Mouse (Mus musculus) heart, postnatal 0 days (tissue): ENCODE measurements around the gene Vmn1r1. TPM values are rescaled to one million over a fixed set of nuclear protein-coding genes. Genes with fewer than 3 reads are reported as not detected.

Experiments used
- ATAC-seq: fragments of 200-750 bp; cut with Nextera tagmentation; 2 replicates; pipeline ENCODE4 v1.8.0; 2017; ENCODE audit warnings: low read depth, moderate number of reproducible peaks, moderate library complexity; ENCODE audit not compliant: insufficient read depth
- DNase-seq: peaks from one replicate; pipeline ENCODE4 v3.0.0-alpha.2; 2016; ENCODE audit warnings: low spot score
- H3K27ac ChIP-seq: fragments of 300-500 bp; sonication (generic); 2 replicates; pipeline ENCODE4 v1.5.1; 2014; ENCODE audit warnings: low read depth, mild to moderate bottlenecking
- H3K27me3 ChIP-seq: fragments of 300-500 bp; sonication (generic); 2 replicates; pipeline ENCODE4 v1.6.1; 2014; ENCODE audit warnings: low read length, mixed read lengths; ENCODE audit not compliant: control insufficient read depth, insufficient read depth
- H3K36me3 ChIP-seq: fragments of 300-500 bp; sonication (generic); replicated peaks from 2 replicates; pipeline ENCODE4 v1.6.1; 2014; ENCODE audit warnings: low read length, mixed read lengths; ENCODE audit not compliant: control insufficient read depth, insufficient read depth
- H3K4me1 ChIP-seq: fragments of 300-500 bp; sonication (generic); 2 replicates; pipeline ENCODE4 v1.6.1; 2014; ENCODE audit warnings: antibody characterized with exemption; ENCODE audit not compliant: control insufficient read depth, insufficient read depth
- H3K4me2 ChIP-seq: fragments of 300-500 bp; sonication (generic); 2 replicates; pipeline ENCODE4 v1.6.1; 2014; ENCODE audit warnings: low read depth, mild to moderate bottlenecking, low read length, moderate library complexity
- H3K4me3 ChIP-seq: fragments of 300-500 bp; sonication (generic); 2 replicates; pipeline ENCODE4 v1.5.1; 2014; ENCODE audit warnings: low read depth, low read length
- H3K9ac ChIP-seq: fragments of 300-500 bp; sonication (generic); replicated peaks from 2 replicates; pipeline ENCODE4 v1.6.1; 2014; ENCODE audit warnings: low read depth, low read length, mixed read lengths
- H3K9me3 ChIP-seq: fragments of 300-500 bp; sonication (generic); replicated peaks from 2 replicates; pipeline ENCODE4 v1.6.1; 2016; ENCODE audit warnings: low read length; ENCODE audit not compliant: control insufficient read depth
- CTCF ChIP-seq: IDR thresholded peaks from 2 replicates; pipeline ENCODE4 v1.5.1; 2016; ENCODE audit warnings: antibody characterized with exemption, control low read depth, low read depth
- EP300 ChIP-seq: IDR thresholded peaks from 2 replicates; pipeline ENCODE4 v1.6.1; 2016; ENCODE audit warnings: antibody characterized with exemption, low read depth
- WGBS: fragments of 180-500 bp; shearing (Covaris S2); extraction: QIAGEN DNeasy Blood & Tissue Kit; methylation state at CpG from one replicate; pipeline ENCODE4 v1.1.7; 2014; 5-methylcytosine and 5-hydroxymethylcytosine counted together
- polyA plus RNA-seq: library from polyadenylated mRNA; unstranded; fragments of >200 nt; fragmentation: Nextera tagmentation; extraction: Ambion mirVana; gene quantifications from 2 replicates; pipeline ENCODE4 v1.2.1, GENCODE M21; 2015
- total RNA-seq: library from RNA; depleted of rRNA; stranded (reverse); fragments of >200 nt; gene quantifications from 2 replicates; pipeline ENCODE4 v1.2.3, GENCODE M21; 2014; ENCODE audit warnings: low replicate concordance

The Vmn1r1 gene
- total and polyA plus RNA-seq, 2 experiments from 2014 or later, result not detected

DNA sequence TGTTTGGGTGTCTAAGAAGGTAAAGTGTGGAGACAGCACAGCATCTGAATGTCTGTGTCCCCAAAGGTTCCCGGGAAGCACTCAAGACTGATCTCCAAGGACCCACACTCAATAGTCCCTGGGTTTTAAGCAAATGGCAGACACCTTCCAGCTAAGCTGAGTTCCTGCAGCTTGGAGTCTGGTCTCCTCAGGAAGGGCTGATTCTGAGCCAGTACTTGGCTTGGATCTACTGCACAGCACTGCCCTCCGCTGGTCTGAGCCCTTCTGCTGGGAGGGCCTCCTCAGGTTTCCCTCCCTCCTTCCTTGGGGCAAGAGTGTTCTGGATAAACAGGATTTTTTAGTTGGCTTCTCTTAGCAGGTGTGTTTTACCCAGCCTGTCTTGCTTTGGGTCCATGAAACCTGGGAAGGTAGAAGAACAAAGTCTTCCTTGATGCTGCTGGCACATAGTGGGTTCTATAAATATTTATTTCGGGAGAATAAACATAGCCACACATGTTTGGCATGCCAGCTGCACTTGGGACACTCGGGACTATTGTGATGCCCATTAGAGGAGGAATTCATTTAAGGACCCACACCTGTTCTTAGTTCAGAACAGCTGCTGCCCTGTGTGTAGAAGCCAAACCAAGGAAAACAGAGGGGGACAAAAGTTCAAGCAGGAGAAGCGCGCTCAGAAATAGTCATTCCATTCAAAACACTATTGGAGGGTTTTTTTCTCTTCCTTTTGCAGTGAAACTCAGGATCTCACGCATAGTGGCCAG lies 48.5 kb downstream of the Vmn1r1 start:
- Histone ChIP-seq H3K9me3 (no peaks in the 10 kb centered on the region), H3K4me1 (peaks cover 15% of the 10 kb centered on the region), H3K9ac (no peak overlapping the region), H3K36me3 (no peaks in the 10 kb centered on the region), H3K27me3 (no peaks in the 10 kb centered on the region), H3K4me2 (no peak overlapping the region), H3K27ac (no peak overlapping the region), H3K4me3 (no peak overlapping the region)
- DNase-seq, result peak; percentile 62
- WGBS, result 51% methylated on average over 7 of the region's 7 CpGs
- TF ChIP-seq CTCF (peak; percentile 60), EP300 (no peak)
- peak; percentile 58 for ATAC-seq

GRCm38 (mm10) chr1:182115197-182115596 lies 49.1 kb downstream of the Vmn1r1 start:
- H3K27me3 ChIP-seq, result no peaks in the 10 kb centered on the region
- H3K9me3 ChIP-seq, result no peaks in the 10 kb centered on the region
- ATAC-seq, result peak; percentile 31; the same call in 1 of the 2 replicates
- no peaks in the 10 kb centered on the region for H3K36me3 ChIP-seq
- no peak overlapping the region for H3K4me2 ChIP-seq
- TF ChIP-seq CTCF, result peak; percentile 84
- TF ChIP-seq EP300, result no peak
- H3K27ac ChIP-seq, result no peak overlapping the region
- H3K9ac ChIP-seq, result no peak overlapping the region
- H3K4me3 ChIP-seq, result no peak overlapping the region
- WGBS, result 17% methylated on average over 5 of the region's 5 CpGs
- peaks cover 19% of the 10 kb centered on the region for H3K4me1 ChIP-seq
- no peak for DNase-seq

DNA sequence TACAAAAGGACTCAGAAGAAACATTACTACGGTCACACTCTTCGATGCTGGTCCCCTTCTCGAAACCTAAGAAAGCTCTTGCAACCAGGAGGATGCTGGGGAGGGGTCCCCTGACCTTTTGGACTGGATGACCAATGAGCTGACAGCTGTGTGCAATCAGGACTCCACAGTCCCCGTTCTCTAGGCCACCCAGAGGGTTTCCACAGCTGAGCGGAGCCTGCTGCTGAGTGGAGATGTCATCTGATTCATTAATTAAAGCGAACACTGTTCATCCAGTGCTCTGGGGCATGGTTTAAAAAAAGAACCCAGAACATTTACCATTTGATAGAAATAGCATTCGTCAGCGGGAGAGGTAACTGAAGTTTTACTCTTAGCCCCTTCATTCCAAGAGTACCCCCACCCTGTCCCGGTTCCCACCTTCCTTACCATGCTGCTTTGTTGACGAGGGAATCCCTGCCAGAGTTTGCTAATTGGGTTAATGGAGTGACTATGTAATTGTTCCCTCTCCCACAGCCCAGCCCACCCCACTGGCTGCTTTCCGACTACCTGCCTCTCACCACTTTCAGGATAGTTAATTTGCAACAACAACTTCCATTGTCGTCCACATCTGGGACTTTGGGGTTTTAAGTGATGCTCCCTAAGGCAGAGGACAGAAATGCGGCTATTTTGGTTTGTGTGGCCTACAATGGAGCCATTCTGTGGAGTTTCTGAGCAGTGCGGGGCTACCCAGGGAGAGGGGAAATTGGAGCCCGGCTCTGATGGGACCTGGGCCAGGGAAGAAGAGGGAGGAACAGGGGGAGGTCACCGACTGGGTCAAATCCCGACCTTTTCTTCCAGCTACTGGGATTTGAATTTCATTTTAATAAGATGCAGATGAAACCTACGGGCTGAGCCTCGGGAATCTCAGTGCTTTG lies 50.4 kb downstream of the Vmn1r1 start:
- ATAC-seq (no peak), DNase-seq (no peak)
- Histone ChIP-seq H3K27me3 (no peaks in the 10 kb centered on the region), H3K4me3 (no peak overlapping the region), H3K27ac (no peak overlapping the region), H3K9ac (no peak overlapping the region), H3K4me1 (peaks cover 19% of the 10 kb centered on the region), H3K9me3 (no peaks in the 10 kb centered on the region), H3K36me3 (no peaks in the 10 kb centered on the region), H3K4me2 (no peak overlapping the region)
- WGBS, result 64% methylated on average over 19 of the region's 19 CpGs
- no peak for TF ChIP-seq CTCF
- no peak for TF ChIP-seq EP300

DNA sequence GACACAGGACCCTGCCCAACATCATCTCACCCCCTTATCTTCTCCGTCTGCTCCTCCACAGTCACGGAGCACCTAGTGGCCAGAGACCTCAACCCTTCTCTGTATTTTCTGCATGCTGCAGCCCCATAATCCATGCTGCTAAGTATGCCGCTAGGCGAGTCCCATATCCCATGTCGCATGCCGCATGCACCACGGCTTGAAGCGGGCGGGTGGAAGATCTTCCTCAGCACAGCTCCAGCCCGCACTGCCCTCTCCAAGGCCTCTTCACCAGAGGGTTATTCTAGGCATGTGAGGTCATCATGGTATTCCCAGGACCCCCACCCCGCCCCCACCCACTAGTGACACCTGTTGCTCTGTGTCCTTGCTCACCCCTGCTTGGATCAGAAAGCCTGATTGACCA lies 51.2 kb downstream of the Vmn1r1 start:
- Histone ChIP-seq H3K27ac (no peak overlapping the region), H3K36me3 (no peaks in the 10 kb centered on the region), H3K4me1 (peaks cover 19% of the 10 kb centered on the region), H3K4me2 (no peak overlapping the region), H3K27me3 (no peaks in the 10 kb centered on the region), H3K9me3 (no peaks in the 10 kb centered on the region), H3K9ac (no peak overlapping the region), H3K4me3 (no peak overlapping the region)
- ATAC-seq (no peak), DNase-seq (no peak)
- WGBS, result 76% methylated on average over 11 of the region's 11 CpGs
- TF ChIP-seq CTCF (no peak), EP300 (no peak)

DNA sequence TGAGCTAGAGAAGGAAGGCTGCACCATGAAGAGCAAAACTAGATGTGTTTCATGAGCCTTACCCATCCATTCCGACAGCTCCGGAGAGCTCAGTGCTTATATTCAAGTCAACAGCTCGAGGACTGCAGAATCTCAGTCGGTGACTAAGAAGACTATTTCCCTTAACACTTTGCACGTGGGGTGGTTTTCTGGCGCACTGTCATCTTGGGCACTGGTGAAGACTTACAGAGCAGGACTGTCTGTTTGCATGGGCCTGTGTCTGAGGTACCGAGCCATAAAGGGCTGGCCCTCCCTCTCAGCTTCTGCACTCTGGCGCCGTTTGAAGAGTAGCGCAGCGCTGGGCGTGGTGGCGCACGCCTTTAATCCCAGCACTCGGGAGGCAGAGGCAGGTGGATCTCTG lies 51.9 kb downstream of the Vmn1r1 start:
- H3K9ac ChIP-seq, result no peak overlapping the region

More for the DNA sequence above, 51.9 kb downstream of the Vmn1r1 start:
- no peak for ATAC-seq
- WGBS, result 81% methylated on average over 15 of the region's 15 CpGs
- H3K4me2 ChIP-seq, result no peak overlapping the region
- no peaks in the 10 kb centered on the region for H3K9me3 ChIP-seq
- H3K4me1 ChIP-seq, result peaks cover 19% of the 10 kb centered on the region
- DNase-seq, result no peak
- no peaks in the 10 kb centered on the region for H3K27me3 ChIP-seq
- H3K36me3 ChIP-seq, result no peaks in the 10 kb centered on the region
- TF ChIP-seq EP300 (no peak), CTCF (no peak)
- 0 out of 2 replicates have a peak overlapping the region, but pooled peaks have one; percentile 43 for H3K27ac ChIP-seq
- H3K4me3 ChIP-seq, result no peak overlapping the region
